Mouse (Mus musculus) G1E (cell line): ENCODE results near the gene Fbxo42.

Experiments used
- CTCF ChIP-seq: IDR thresholded peaks from 2 replicates; pipeline ENCODE4 v1.5.1; 2012; ENCODE audit warnings: low read depth, low read length, inconsistent platforms, mixed read lengths
- GATA1 ChIP-seq: IDR thresholded peaks from 2 replicates; pipeline ENCODE4 v1.6.1; 2012; ENCODE audit warnings: borderline replicate concordance, low read length, inconsistent platforms, mixed read lengths
- GATA2 ChIP-seq: IDR thresholded peaks from 2 replicates; pipeline ENCODE4 v1.6.1; 2012; ENCODE audit warnings: low read depth, low read length, inconsistent platforms, borderline replicate concordance
- TAL1 ChIP-seq: conservative IDR thresholded peaks from 2 replicates; pipeline ENCODE4 v1.6.1; 2012; ENCODE audit warnings: low read depth, low read length, inconsistent platforms, mixed read lengths

DNA sequence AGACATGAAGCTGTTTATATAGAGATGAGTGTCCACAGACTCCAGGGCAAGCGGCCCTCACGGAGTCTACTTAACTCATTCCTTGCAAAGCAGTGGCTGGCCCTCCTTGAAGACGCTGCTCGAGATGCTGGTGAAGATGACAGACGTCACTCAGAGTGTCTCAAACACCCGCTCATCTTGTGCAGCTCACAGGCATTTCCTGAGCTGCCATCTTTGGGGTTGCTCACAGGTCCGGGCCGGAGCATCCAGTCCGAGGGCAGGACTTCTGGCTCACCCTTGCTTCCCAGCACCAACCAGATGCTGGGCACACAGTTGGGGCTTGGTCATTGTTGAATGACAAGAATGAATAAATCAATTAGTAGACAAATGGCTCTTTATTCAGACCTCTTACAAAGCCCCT, 65.2 kb downstream of the Fbxo42 start:
- TF ChIP-seq GATA2 (no peak), CTCF (no peak), GATA1 (no peak), TAL1 (no peak)
